Mouse (Mus musculus) left cerebral cortex, adult 2 months (tissue): ENCODE results near the gene Ttc21b. TPM values are rescaled to one million over a fixed set of nuclear protein-coding genes. Genes with fewer than 3 reads are reported as not detected.
A peak's percentile ranks its signal among the peaks of the same experiment; 100 is the strongest.
"Not testable (repeated sequence)": the region's sequence is repeated elsewhere in the genome, so short reads cannot be mapped to it uniquely, and the experiment has no call there.

ENCODE experiments used
- DNase-seq, 2 experiments: peaks; one replicate each; pipeline ENCODE4 v3.0.0; 2021 to 2022; ENCODE audit warnings: low spot score in 2 of 2, mixed read lengths in 1 of 2; ENCODE audit errors: extremely low spot score in 1 of 2
- H3K27ac ChIP-seq: fragments of 200-600 bp; 2 replicates; pipeline ENCODE4 v1.8.1; 2022
- H3K4me3 ChIP-seq: fragments of 200-600 bp; 2 replicates; pipeline ENCODE4 v1.8.1; 2022
- CTCF ChIP-seq: fragments of 200-600 bp; IDR thresholded peaks from 2 replicates; pipeline ENCODE4 v1.8.1; 2022; ENCODE audit warnings: antibody characterized with exemption, mild to moderate bottlenecking, moderate library complexity
- intact Hi-C: fragments of 180-260 bp; cut with DNase I; formaldehyde crosslinking; loops from one replicate; pipeline ENCODE4 v1.15.1; 2025
- total RNA-seq, 2 experiments: library from RNA; stranded (reverse); gene quantifications; 2 replicates each; pipeline ENCODE4 v1.2.3; 2021

The Ttc21b gene
- total RNA-seq, 2 experiments from 2014 or later = 10.3 to 10.6 TPM

DNA sequence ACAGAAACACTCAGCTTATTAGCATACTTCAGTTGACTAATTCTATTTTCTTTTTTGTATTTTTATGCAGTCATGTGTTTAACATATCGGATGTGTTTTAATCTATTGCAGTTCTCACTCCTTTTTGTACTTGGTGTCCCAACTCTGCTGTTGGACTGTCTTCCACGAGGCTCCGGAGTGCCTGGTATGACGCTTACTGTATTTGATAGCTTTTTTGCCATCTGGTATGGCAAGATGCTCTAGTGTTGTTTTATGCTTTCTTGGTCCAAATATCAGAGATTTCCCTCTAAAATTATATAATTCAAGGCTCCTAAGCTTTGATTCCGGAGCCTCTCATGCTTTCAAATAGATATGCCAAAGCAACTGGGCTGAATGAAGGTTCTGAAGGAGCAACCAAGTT, 66.3 kb downstream of the Ttc21b start:
- Histone ChIP-seq H3K27ac (no peak overlapping the region), H3K4me3 (no peak overlapping the region)
- no peak for DNase-seq
- TF ChIP-seq CTCF = no peak
- intact Hi-C loops = no loop called here

DNA sequence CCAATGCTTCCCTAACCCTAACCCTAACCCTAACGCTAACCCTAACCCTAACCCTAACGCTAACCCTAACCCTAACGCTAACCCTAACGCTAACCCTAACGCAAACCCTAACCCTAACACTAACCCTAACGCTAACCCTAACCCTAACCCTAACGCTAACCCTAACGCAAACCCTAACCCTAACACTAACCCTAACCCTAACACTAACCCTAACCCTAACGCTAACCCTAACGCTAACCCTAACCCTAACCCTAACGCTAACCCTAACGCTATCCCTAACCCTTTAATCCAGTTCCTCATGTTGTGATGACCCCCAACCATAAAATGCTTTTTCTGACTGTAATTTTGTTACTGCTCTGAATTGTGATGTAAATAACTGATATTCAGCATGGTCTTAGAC, 67.2 kb downstream of the Ttc21b start:
- H3K27ac ChIP-seq, intact Hi-C loops, DNase-seq, H3K4me3 ChIP-seq: not testable (repeated sequence)

GRCm38 (mm10) chr2:66187520-66187919, 68.9 kb downstream of the Ttc21b start:
- intact Hi-C loops = no loop called here
- no peak overlapping the region for H3K4me3 ChIP-seq
- no peak for TF ChIP-seq CTCF
- DNase-seq = no peak
- H3K27ac ChIP-seq = no peak overlapping the region

- intact Hi-C loops = loop anchor here (2.0 kb wide), 2 partner anchors 144 to 392 kb away; no protein-coding TSS in a partner anchor
- TF ChIP-seq CTCF = peak; percentile 65
- Histone ChIP-seq H3K27ac (no peak overlapping the region), H3K4me3 (no peak overlapping the region)
- DNase-seq = peak in 1 of 2 experiments; percentile 38
Observed at GRCm38 (mm10) chr2:66184431-66185164, 71.8 kb downstream of the Ttc21b start.

- DNase-seq = peak in 1 of 2 experiments; percentile 42
- Histone ChIP-seq H3K27ac (no peak overlapping the region), H3K4me3 (peak overlapping the region; percentile 34)
- intact Hi-C loops = no loop called here
- no peak for TF ChIP-seq CTCF
Observed at GRCm38 (mm10) chr2:66180293-66180692, 76.1 kb downstream of the Ttc21b start.

- intact Hi-C loops = loop anchor here (10.0 kb wide), 2 partner anchors 245 to 785 kb away; no protein-coding TSS in a partner anchor
- no peak overlapping the region for H3K27ac ChIP-seq
Observed at GRCm38 (mm10) chr2:66179782-66180181, 76.6 kb downstream of the Ttc21b start.

DNA sequence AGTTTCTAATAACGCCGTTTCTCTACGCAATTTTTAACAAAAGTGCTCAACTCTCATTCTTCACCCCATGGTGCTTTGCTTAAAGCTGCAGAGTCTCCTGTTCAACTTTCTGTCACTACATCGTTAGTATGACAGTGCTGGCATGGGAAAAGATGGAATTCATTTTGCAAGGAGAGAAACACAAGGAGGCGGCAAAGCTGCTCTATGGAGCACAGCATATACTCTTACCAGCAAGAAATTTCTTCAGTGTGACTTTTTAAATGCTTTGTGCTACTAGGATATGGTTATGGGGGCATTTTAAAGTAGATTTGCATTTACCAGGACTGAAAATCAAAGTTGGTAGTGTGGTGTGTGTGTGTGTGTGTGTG, 77.6 kb downstream of the Ttc21b start:
- Histone ChIP-seq H3K27ac (peak overlapping the region; percentile 88), H3K4me3 (no peak overlapping the region; the same call in 1 of the 2 replicates)
- DNase-seq = no peak
- TF ChIP-seq CTCF = no peak; the same call in 1 of the 2 replicates
- intact Hi-C loops = loop anchor here (10.0 kb wide), 2 partner anchors 244 to 784 kb away; no protein-coding TSS in a partner anchor

More at GRCm38 (mm10) chr2:66179782-66180181, 76.6 kb downstream of the Ttc21b start:
- DNase-seq = peak in 1 of 2 experiments; percentile 40
- peak overlapping the region; percentile 34 for H3K4me3 ChIP-seq
- no peak for TF ChIP-seq CTCF

- DNase-seq = no peak
- H3K27ac ChIP-seq = peak overlapping the region; percentile 88
- TF ChIP-seq CTCF = no peak
- intact Hi-C loops = loop anchor here (10.0 kb wide), 2 partner anchors 243 to 783 kb away; no protein-coding TSS in a partner anchor
- peak overlapping the region; percentile 23; the same call in 1 of the 2 replicates for H3K4me3 ChIP-seq
Observed at GRCm38 (mm10) chr2:66177886-66178847, 78.2 kb downstream of the Ttc21b start.

- H3K27ac ChIP-seq = peak overlapping the region; percentile 88
- intact Hi-C loops = loop anchor here (10.0 kb wide), 2 partner anchors 242 to 782 kb away; no protein-coding TSS in a partner anchor
Observed at GRCm38 (mm10) chr2:66177017-66177416, 79.4 kb downstream of the Ttc21b start.

GRCm38 (mm10) chr2:66173134-66173533, 83.3 kb downstream of the Ttc21b start:
- Histone ChIP-seq H3K4me3 (no peak overlapping the region), H3K27ac (no peak overlapping the region)
- no peak for TF ChIP-seq CTCF
- intact Hi-C loops = loop anchor here (10.0 kb wide), 2 partner anchors 238 to 778 kb away; no protein-coding TSS in a partner anchor
- DNase-seq = no peak

More at GRCm38 (mm10) chr2:66177017-66177416, 79.4 kb downstream of the Ttc21b start:
- no peak for TF ChIP-seq CTCF
- DNase-seq = no peak
- H3K4me3 ChIP-seq = no peak overlapping the region

- Histone ChIP-seq H3K27ac (no peak overlapping the region), H3K4me3 (no peak overlapping the region)
- intact Hi-C loops = loop anchor here (10.0 kb wide), 2 partner anchors 237 to 777 kb away; no protein-coding TSS in a partner anchor
- no peak for DNase-seq
- TF ChIP-seq CTCF = no peak
Observed at GRCm38 (mm10) chr2:66171643-66172042, 84.8 kb downstream of the Ttc21b start.
